Mouse (Mus musculus) embryonic facial prominence, embryonic 10.5 days (tissue): Measurements from ENCODE around the gene Ccdc40. TPM values are rescaled to one million over a fixed set of nuclear protein-coding genes. Genes with fewer than 3 reads are reported as not detected.
"Not testable (repeated sequence)": the region's sequence is repeated elsewhere in the genome, so short reads cannot be mapped to it uniquely, and the experiment has no call there.

ENCODE experiments used
- DNase-seq: peaks from one replicate; pipeline ENCODE4 v3.0.0-alpha.2; 2017; ENCODE audit warnings: low spot score
- H3K27ac ChIP-seq: fragments of 300-500 bp; sonication (generic); replicated peaks from 2 replicates; pipeline ENCODE4 v1.5.1; 2016; ENCODE audit warnings: mild to moderate bottlenecking
- H3K27me3 ChIP-seq: fragments of 300-500 bp; sonication (generic); replicated peaks from 2 replicates; pipeline ENCODE4 v1.6.1; 2016; ENCODE audit warnings: low read depth, mild to moderate bottlenecking; ENCODE audit not compliant: poor library complexity, severe bottlenecking
- H3K36me3 ChIP-seq: fragments of 300-500 bp; sonication (generic); replicated peaks from 2 replicates; pipeline ENCODE4 v1.6.1; 2016; ENCODE audit warnings: mild to moderate bottlenecking, moderate library complexity
- H3K4me1 ChIP-seq: fragments of 300-500 bp; sonication (generic); 2 replicates; pipeline ENCODE4 v1.6.1; 2016
- H3K4me3 ChIP-seq: fragments of 300-500 bp; sonication (generic); 2 replicates; pipeline ENCODE4 v1.5.1; 2016; ENCODE audit warnings: mild to moderate bottlenecking, moderate library complexity
- H3K9me3 ChIP-seq: fragments of 300-500 bp; sonication (generic); 2 replicates; pipeline ENCODE4 v1.6.1; 2016; ENCODE audit warnings: mild to moderate bottlenecking
- WGBS: fragments of 180-500 bp; shearing (Covaris S2); methylation state at CpG from one replicate; pipeline ENCODE4 v1.1.7; 2016; 5-methylcytosine and 5-hydroxymethylcytosine counted together
- polyA plus RNA-seq: library from polyadenylated mRNA; unstranded; fragments of >200 nt; fragmentation: Nextera tagmentation; extraction: Ambion mirVana; gene quantifications from 2 replicates; pipeline ENCODE4 v1.2.1, GENCODE M21; 2016

The Ccdc40 gene
- polyA plus RNA-seq, 1 experiment from 2014 or later: 16.4 TPM

DNA sequence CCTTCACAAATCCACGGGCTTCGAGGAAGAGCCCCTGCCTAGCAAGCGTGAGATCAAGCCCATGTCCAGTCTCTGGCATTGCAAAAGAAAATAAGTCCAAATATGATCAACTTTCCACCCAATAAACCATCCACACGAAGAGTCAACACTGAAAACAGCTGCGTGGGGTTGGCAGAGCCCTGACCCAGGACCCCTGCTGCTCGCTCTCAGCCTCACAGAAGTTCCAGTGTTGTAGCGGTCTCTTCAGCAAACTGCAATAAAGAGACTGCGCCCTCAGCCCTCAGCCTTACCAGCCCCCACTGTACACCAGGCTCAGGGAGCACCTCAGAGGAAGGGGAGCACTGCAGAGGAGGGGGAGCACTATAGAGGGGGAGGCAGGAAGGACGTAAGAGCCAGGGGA, 2.7 kb upstream of the Ccdc40 start:
- 79% methylated on average over 9 of the region's 9 CpGs for WGBS
- H3K9me3 ChIP-seq: no peaks in the 10 kb centered on the region
- peaks cover 93% of the 10 kb centered on the region for H3K4me1 ChIP-seq
- H3K27ac ChIP-seq: peak overlapping the region; percentile 24; the same call in 1 of the 2 replicates
- peak overlapping the region; percentile 29; the same call in 1 of the 2 replicates for H3K4me3 ChIP-seq
- no peaks in the 10 kb centered on the region for H3K27me3 ChIP-seq
- no peak for DNase-seq
- peaks cover 26% of the 10 kb centered on the region for H3K36me3 ChIP-seq

DNA sequence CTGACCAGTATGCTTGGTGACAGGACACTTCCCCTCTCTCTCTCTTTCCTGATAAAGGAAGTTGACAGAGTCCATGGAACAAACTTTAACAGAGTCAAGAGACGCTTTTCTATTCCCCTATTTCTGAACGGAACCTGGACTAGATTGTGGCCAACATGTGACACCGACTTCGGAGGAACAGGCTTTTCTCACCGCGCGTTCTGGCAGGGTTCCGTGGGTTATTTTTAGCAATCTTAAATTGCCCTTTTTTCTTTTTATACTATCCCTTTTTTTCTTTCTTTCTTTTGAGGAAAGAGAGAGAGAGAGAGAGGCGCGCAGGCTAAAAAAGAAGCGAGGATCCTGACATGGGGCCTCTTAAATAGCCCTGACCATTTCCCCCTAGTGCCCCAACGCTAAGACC, 781 bp upstream of the Ccdc40 start:
- Histone ChIP-seq H3K27ac (peak overlapping the region; percentile 93), H3K4me1 (peaks cover 76% of the 10 kb centered on the region)

GRCm38 (mm10) chr11:119228846-119229626, 664 bp downstream of the Ccdc40 start:
- DNase-seq: peak; percentile 91
- Histone ChIP-seq H3K9me3 (no peaks in the 10 kb centered on the region), H3K4me1 (peaks cover 61% of the 10 kb centered on the region), H3K27me3 (no peaks in the 10 kb centered on the region), H3K27ac (peak overlapping the region; percentile 93), H3K36me3 (peaks cover 31% of the 10 kb centered on the region), H3K4me3 (peak overlapping the region; percentile 88)
- WGBS: 1% methylated on average over 34 of the region's 34 CpGs

More for the DNA sequence above, 781 bp upstream of the Ccdc40 start:
- H3K36me3 ChIP-seq: peaks cover 27% of the 10 kb centered on the region
- no peak for DNase-seq
- WGBS: 9% methylated on average over 12 of the region's 12 CpGs
- no peaks in the 10 kb centered on the region for H3K27me3 ChIP-seq
- H3K4me3 ChIP-seq: peak overlapping the region; percentile 88
- no peaks in the 10 kb centered on the region for H3K9me3 ChIP-seq

DNA sequence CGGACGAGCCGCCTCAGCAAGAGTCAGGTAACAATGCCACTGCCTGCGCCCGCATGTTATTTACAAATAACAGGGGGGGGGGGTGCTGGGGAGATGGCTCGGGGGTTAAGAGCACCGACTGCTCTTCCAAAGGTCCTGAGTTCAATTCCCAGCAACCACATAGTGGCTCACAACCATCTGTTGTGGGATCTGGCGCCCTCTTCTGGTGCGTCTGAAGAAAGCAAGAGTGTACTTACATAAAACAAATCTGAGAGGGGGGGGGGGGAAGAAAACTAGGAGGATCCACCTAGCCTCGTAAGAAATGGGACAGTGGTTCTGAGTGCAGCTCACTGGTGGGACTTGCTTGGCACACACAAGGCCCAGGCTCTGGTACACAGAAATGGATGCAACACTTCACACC, 6.4 kb downstream of the Ccdc40 start:
- no peak overlapping the region for H3K4me3 ChIP-seq
- H3K36me3 ChIP-seq: peaks cover 48% of the 10 kb centered on the region
- no peak overlapping the region for H3K27ac ChIP-seq
- 93% methylated on average over 10 of the region's 10 CpGs for WGBS
- no peaks in the 10 kb centered on the region for H3K27me3 ChIP-seq
- H3K4me1 ChIP-seq: peaks cover 37% of the 10 kb centered on the region
- DNase-seq: no peak
- H3K9me3 ChIP-seq: peaks cover 9% of the 10 kb centered on the region; the same call in 1 of the 2 replicates

GRCm38 (mm10) chr11:119235596-119235995, 7.2 kb downstream of the Ccdc40 start:
- no peak overlapping the region; the same call in 1 of the 2 replicates for H3K27ac ChIP-seq
- peaks cover 55% of the 10 kb centered on the region for H3K36me3 ChIP-seq
- peaks cover 9% of the 10 kb centered on the region; the same call in 1 of the 2 replicates for H3K9me3 ChIP-seq
- peaks cover 29% of the 10 kb centered on the region for H3K4me1 ChIP-seq
- H3K4me3 ChIP-seq: no peak overlapping the region
- peak; percentile 71 for DNase-seq
- no peaks in the 10 kb centered on the region for H3K27me3 ChIP-seq
- whole genome bisulfite sequencing: 81% methylated on average over 4 of the region's 4 CpGs

DNA sequence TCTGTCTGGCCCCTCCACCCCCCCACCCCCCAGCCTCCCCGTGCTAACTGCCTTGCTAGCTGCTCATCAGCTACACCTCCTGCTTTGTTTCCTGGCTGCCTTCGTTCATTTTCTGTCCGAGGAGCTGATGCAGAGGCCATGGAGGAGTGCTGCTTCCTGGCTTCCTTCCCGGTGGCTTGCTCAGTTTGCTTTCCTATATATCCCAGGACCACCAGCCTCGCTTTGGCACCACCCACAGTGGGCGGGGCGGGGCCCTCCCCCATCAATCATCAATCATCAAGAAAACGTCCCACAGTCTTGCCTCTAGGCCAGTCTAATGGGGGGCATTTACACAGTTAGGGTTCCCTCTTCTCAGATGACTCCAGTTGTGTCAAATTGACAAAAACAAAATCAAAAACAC, 8.0 kb downstream of the Ccdc40 start:
- DNase-seq: no peak
- Histone ChIP-seq H3K4me1 (peaks cover 27% of the 10 kb centered on the region), H3K27ac (no peak overlapping the region; the same call in 1 of the 2 replicates), H3K9me3 (peaks cover 9% of the 10 kb centered on the region; the same call in 1 of the 2 replicates), H3K36me3 (peaks cover 62% of the 10 kb centered on the region), H3K4me3 (no peak overlapping the region), H3K27me3 (no peaks in the 10 kb centered on the region)
- 46% methylated on average over 8 of the region's 8 CpGs for WGBS

DNA sequence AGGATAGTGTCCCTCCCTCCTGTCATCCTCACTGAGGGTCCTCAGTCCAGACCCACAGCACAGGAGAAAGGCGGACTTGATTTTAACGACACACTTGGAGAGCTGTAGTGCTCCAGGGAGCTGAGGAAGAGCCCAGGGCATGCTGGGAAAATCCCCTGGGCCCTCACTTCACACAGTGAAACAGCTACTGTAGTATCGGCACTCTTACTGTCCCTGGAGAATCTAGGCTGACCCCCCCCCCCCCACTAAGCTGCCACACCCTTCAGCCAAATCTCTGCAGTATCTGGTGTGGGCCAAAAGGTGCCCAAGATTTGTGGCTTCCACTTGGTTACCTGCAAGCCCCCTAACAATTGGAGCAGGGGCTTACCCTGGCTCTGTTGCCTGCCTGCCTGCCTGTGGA, 8.6 kb downstream of the Ccdc40 start:
- H3K4me3 ChIP-seq: no peak overlapping the region
- H3K4me1 ChIP-seq: peaks cover 27% of the 10 kb centered on the region
- no peaks in the 10 kb centered on the region for H3K27me3 ChIP-seq
- H3K36me3 ChIP-seq: peaks cover 58% of the 10 kb centered on the region
- peaks cover 9% of the 10 kb centered on the region; the same call in 1 of the 2 replicates for H3K9me3 ChIP-seq
- no peak for DNase-seq
- no peak overlapping the region for H3K27ac ChIP-seq
- WGBS: 62% methylated on average over 3 of the region's 3 CpGs

DNA sequence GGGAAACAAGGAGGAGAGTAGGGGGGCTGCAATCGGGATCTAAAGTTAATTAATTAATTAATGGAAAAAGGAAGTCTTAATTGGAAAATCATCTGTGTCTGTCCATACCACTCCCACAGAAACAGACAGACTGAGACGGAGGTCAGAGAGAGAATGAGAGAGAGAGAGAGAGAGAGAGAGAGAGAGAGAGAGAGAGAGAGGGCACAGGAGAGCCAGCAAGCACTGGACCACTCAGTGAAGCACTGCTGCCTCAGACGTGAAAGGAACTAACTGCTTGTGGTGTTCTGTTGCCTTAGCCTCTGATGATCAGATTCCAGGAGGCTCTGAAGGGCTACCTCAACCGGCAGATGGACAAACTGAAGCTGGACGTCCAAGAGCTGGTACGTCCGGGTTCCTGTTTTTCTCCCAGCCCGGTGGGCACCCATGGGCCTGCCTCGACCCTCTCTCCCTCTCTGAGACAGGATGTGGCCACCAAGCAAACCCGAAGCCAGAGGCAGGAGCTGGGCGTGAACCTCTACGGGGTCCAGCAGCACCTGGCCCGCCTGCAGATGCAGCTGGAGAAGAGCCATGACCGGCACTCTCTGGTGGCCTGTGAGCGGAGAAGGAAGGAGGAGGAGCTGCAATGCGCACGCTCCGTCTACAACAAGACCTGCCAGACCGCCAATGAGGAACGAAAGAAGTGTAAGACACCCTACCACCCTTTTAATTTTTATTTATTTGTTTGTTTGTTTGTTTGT, 9.4 kb downstream of the Ccdc40 start:
- peaks cover 57% of the 10 kb centered on the region for H3K36me3 ChIP-seq
- peaks cover 27% of the 10 kb centered on the region for H3K4me1 ChIP-seq
- peak; percentile 53 for DNase-seq
- WGBS: 30% methylated on average over 20 of the region's 20 CpGs
- peak overlapping the region; percentile 51 for H3K4me3 ChIP-seq
- peak overlapping the region; percentile 69; the same call in 1 of the 2 replicates for H3K27ac ChIP-seq
- no peaks in the 10 kb centered on the region for H3K27me3 ChIP-seq
- peaks cover 9% of the 10 kb centered on the region; the same call in 1 of the 2 replicates for H3K9me3 ChIP-seq

GRCm38 (mm10) chr11:119238305-119238721, 9.9 kb downstream of the Ccdc40 start:
- Histone ChIP-seq H3K27ac (peak overlapping the region; percentile 69), H3K27me3 (no peaks in the 10 kb centered on the region), H3K4me3 (peak overlapping the region; percentile 51), H3K36me3 (peaks cover 61% of the 10 kb centered on the region), H3K9me3 (peaks cover 9% of the 10 kb centered on the region; the same call in 1 of the 2 replicates), H3K4me1 (peaks cover 27% of the 10 kb centered on the region)
- 17% methylated on average over 11 of the region's 11 CpGs for WGBS
- DNase-seq: peak; percentile 65

DNA sequence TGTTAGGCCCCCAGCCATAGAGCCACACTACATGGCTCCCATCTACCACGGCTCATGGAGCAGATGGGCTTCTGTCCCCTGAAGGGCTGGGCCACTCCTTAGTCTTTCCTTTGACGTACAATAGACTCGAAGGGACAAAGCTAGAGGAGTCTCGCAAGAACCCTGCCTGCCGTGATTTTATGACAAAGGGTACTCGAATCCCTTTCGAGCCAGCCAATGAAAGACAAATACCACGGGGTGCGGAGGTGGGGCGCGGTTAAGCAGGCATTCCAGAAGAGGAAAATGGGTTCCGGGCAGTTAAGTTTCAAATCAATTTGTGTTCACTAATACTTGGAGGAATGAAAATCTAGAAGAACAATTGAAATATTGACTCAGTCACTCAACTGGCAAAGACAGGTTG, 11.1 kb downstream of the Ccdc40 start:
- Histone ChIP-seq H3K9me3 (peaks cover 6% of the 10 kb centered on the region; the same call in 1 of the 2 replicates), H3K27me3 (no peaks in the 10 kb centered on the region), H3K4me1 (peaks cover 27% of the 10 kb centered on the region), H3K36me3 (peaks cover 57% of the 10 kb centered on the region), H3K27ac (no peak overlapping the region), H3K4me3 (no peak overlapping the region)
- 93% methylated on average over 12 of the region's 12 CpGs for WGBS
- DNase-seq: no peak

DNA sequence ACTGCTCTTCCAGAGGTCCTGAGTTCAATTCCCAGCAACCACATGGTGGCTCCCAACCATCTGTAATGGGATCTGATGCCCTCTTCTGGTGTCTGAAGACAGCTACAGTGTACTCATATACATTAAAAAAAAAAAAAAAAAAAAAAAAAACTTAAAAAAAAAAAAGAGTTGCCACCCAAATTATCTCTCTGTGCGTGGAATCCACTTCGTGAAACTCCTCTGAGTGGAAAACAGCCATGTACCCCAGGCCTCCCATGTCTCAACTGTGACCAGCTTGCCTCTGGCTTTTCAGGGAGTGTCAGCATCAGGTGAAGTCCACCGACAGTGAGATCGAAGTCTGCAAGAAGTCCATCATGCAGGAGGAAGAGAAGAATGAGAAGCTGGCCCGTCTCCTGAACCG, 17.2 kb downstream of the Ccdc40 start:
- peaks cover 32% of the 10 kb centered on the region for H3K36me3 ChIP-seq
- WGBS: 90% methylated on average over 6 of the region's 6 CpGs
- H3K27me3 ChIP-seq, H3K27ac ChIP-seq, H3K9me3 ChIP-seq, H3K4me3 ChIP-seq, DNase-seq: not testable (repeated sequence)
- peaks cover 15% of the 10 kb centered on the region for H3K4me1 ChIP-seq

DNA sequence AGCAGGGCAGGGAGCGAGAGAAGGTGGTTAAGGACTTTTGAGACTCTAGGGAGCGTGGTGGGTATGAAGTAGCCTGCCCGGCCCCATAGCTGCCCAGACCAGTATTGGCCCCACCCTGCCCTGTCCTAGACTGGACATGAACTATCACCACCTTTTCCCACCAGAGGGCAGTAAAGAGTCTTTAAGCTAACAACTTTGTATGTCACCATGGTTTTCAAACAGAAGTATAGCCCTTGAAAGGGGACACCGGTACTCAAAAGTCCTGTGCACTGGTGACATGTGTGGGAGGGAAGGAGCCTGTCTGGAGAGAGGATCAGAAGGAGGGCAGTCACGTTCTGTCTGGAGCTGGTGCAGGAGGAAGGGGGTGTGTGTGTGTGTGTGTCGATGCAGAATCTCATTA, 20.6 kb downstream of the Ccdc40 start:
- Histone ChIP-seq H3K36me3 (peaks cover 5% of the 10 kb centered on the region; the same call in 1 of the 2 replicates), H3K27ac (no peak overlapping the region), H3K4me1 (peaks cover 45% of the 10 kb centered on the region), H3K4me3 (no peak overlapping the region), H3K9me3 (no peaks in the 10 kb centered on the region), H3K27me3 (peaks cover 9% of the 10 kb centered on the region; the same call in 1 of the 2 replicates)
- peak; percentile 69 for DNase-seq
- WGBS: 36% methylated on average over 6 of the region's 6 CpGs
